Mouse (Mus musculus): ENCODE measurements around the gene Sstr4.

Sstr4 gene

GRCm38 (mm10) chr2:148430941-148431340 is 35.8 kb downstream of the Sstr4 start:
- DNase-seq (ENCODE audit: low spot score), result no peak

GRCm38 (mm10) chr2:148432346-148432745 is 37.2 kb downstream of the Sstr4 start:
- no peak for DNase-seq (ENCODE audit: low spot score)

GRCm38 (mm10) chr2:148436285-148436684 is 41.1 kb downstream of the Sstr4 start:
- DNase-seq (ENCODE audit: low spot score), result no peak

DNA sequence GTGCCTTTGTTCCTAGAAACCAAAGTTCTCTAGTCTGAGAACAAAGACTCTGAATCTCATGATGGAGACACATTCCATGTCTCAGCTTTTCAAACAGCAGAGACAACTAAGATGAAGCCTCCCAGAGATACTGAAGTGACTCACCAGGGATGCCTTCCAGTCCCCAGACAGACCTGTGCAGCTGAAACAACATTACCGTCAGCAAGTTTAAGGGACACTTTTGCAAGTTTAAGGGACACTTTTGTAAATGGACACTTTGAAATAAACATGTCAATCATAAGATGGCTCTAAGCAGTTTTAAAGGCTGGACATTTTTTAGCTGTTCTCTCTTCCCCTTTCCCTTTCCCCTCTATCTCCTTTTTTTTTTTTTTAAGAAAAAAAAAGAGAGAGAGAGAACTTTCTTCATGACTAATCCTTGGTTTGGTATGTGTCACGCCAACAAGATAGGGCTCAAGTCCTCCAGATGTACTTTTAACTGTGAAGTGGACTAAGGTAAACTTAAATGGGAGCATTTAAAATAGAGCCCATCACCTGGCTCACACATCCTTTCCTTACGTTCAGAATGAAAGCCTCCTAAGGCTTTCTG is 44.6 kb downstream of the Sstr4 start:
- no peak for DNase-seq (ENCODE audit: low spot score)

DNA sequence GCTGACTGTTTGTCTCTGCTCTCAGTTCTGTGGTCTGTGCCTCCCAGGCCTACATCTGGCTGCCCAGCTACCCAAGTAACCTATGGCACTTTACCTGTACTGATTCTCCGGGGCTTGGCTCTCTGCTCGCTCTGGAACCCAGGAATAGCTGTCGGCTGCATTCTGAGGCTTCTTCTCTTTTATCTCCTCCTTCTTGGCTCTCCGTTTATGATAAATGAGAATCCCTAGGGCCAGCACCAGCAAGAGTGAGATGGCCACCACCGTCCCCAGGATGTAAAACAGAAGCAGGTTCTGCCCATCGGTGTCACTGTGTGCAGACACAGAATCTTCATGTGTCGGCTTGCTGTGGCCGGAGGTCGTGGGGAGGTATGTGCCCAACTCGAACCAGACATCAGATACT is 46.3 kb downstream of the Sstr4 start:
- DNase-seq (ENCODE audit: low spot score), result no peak

DNA sequence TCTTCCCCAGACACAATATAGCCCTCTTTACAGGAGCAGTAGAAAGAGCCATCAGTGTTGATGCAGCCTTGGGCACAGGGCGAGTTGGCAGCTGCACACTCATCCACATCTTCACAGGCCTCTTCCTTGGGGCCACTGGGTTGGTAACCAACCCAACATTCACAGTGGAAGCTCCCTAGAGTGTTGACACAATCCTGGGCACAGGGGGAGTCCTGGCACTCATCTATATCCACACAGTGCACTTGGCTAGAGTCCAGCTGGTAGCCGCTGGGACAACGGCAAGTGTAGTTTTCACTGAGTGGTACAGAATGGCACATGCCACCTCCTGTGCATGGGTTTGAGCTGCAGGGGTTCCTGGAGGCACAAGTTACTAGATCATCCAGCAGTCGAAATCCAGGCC is 47.0 kb downstream of the Sstr4 start:
- DNase-seq (ENCODE audit: low spot score), result no peak

GRCm38 (mm10) chr2:148442710-148443109 is 47.6 kb downstream of the Sstr4 start:
- no peak for DNase-seq (ENCODE audit: low spot score)

GRCm38 (mm10) chr2:148443249-148443958 is 48.3 kb downstream of the Sstr4 start, which contains the start of gene Cd93:
Cd93 (minus strand) TSS chr2:148443563.
- no peak for DNase-seq (ENCODE audit: low spot score)

DNA sequence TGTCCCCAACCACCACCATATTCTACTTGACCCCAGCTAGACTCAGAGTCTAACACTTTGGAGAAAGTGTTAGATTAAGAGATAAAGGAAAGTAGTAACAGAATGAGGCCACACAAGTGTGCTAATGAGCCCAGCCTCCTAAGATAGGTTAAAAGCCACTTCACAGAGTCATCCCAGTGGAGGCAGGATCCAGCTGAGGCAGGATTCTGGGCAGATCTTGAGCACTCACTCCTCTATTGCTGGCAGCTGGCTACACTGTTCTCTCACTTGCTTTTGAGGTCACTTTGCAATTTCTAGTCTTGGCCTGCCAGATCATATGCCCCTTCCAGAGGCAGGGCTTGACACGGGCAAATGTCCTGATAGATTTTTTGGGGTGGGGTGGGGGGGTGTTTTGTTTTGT is 49.3 kb downstream of the Sstr4 start:
- no peak for DNase-seq (ENCODE audit: low spot score)

- DNase-seq (ENCODE audit: low spot score), result no peak
Measured at GRCm38 (mm10) chr2:148445616-148446015, 50.5 kb downstream of the Sstr4 start.
